Mouse (Mus musculus): ENCODE results near the gene Khsrp. TPM values are rescaled to one million over a fixed set of nuclear protein-coding genes. Genes with fewer than 3 reads are reported as not detected.
A peak's percentile ranks its signal among the peaks of the same experiment; 100 is the strongest.
"Not testable (repeated sequence)": the region's sequence is repeated elsewhere in the genome, so short reads cannot be mapped to it uniquely, and the experiment has no call there.

The Khsrp gene
- total RNA-seq (2021) = 100 to 1,000 TPM; 104 to 111 TPM
- long read RNA-seq, experiment 1, transcript Khsrp-201 (18 exons, 3,978 nt) = major isoform, 16 of 40 reads
- long read RNA-seq, experiment 1, partial matches to known transcripts = 6 of 40 reads
- long read RNA-seq, experiment 1, other reads (novel, unspliced or antisense) = 16 of 40 reads
- long read RNA-seq, experiment 2, transcript Khsrp-201 (18 exons, 3,978 nt) = major isoform, 15 of 50 reads
- long read RNA-seq, experiment 2, partial matches to known transcripts = 10 of 50 reads
- long read RNA-seq, experiment 2, other reads (novel, unspliced or antisense) = 24 of 50 reads

- peak in 1 of 2 experiments; percentile 39 for DNase-seq (ENCODE audit: low spot score in 2 of 2)
Observed at GRCm38 (mm10) chr17:57030931-57031660, at the start of gene Khsrp. Khsrp (minus strand) TSS chr17:57031522.

- no peak for DNase-seq (ENCODE audit: low spot score in 2 of 2)
Observed at GRCm38 (mm10) chr17:57079919-57080318, 48.6 kb upstream of the Khsrp start.

GRCm38 (mm10) chr17:57078336-57078735, 47.0 kb upstream of the Khsrp start, which contains the start of gene Dennd1c:
Dennd1c (minus strand) TSS chr17:57078514.
- no peak for DNase-seq (ENCODE audit: low spot score in 2 of 2)

GRCm38 (mm10) chr17:57076916-57077315, 45.6 kb upstream of the Khsrp start:
- no peak for DNase-seq (ENCODE audit: low spot score in 2 of 2)

- no peak for DNase-seq (ENCODE audit: low spot score in 2 of 2)
Observed at GRCm38 (mm10) chr17:57070699-57071098, 39.4 kb upstream of the Khsrp start.

GRCm38 (mm10) chr17:57070272-57070671, 39.0 kb upstream of the Khsrp start:
- DNase-seq (ENCODE audit: low spot score in 2 of 2) = no peak

- no peak for DNase-seq (ENCODE audit: low spot score in 2 of 2)
Observed at GRCm38 (mm10) chr17:57066908-57067307, 35.6 kb upstream of the Khsrp start.

- DNase-seq (ENCODE audit: low spot score in 2 of 2) = no peak
Observed at GRCm38 (mm10) chr17:57063031-57063430, 31.7 kb upstream of the Khsrp start.

GRCm38 (mm10) chr17:57062548-57062947, 31.2 kb upstream of the Khsrp start:
- no peak for DNase-seq (ENCODE audit: low spot score in 2 of 2)

GRCm38 (mm10) chr17:57062011-57062521, 30.7 kb upstream of the Khsrp start:
- DNase-seq (ENCODE audit: low spot score in 2 of 2) = no peak

GRCm38 (mm10) chr17:57061069-57061468, 29.7 kb upstream of the Khsrp start:
- no peak for DNase-seq (ENCODE audit: low spot score in 2 of 2)

- peak; percentile 96 to 97 for DNase-seq (ENCODE audit: low spot score in 2 of 2)
Observed at GRCm38 (mm10) chr17:57060231-57060801, 29.0 kb upstream of the Khsrp start.

GRCm38 (mm10) chr17:57059486-57059977, 28.2 kb upstream of the Khsrp start, which contains the start of gene Slc25a23:
Slc25a23 (minus strand) TSS chr17:57059863.
- DNase-seq (ENCODE audit: low spot score in 2 of 2) = peak; percentile 79 to 81

- DNase-seq (ENCODE audit: low spot score in 2 of 2) = peak; percentile 50 to 56
Observed at GRCm38 (mm10) chr17:57058891-57059485, 27.7 kb upstream of the Khsrp start, which contains the start of gene Crb3. Crb3 (plus strand) TSS chr17:57059105.

GRCm38 (mm10) chr17:57056246-57056645, 24.9 kb upstream of the Khsrp start:
- DNase-seq (ENCODE audit: low spot score in 2 of 2) = no peak

- not testable (repeated sequence) for DNase-seq (ENCODE audit: low spot score in 2 of 2)
Observed at GRCm38 (mm10) chr17:57051679-57052078, 20.4 kb upstream of the Khsrp start.

- DNase-seq (ENCODE audit: low spot score in 2 of 2) = peak in 1 of 2 experiments; percentile 49
Observed at GRCm38 (mm10) chr17:57048816-57049215, 17.5 kb upstream of the Khsrp start.

- DNase-seq (ENCODE audit: low spot score in 2 of 2) = no peak
Observed at GRCm38 (mm10) chr17:57047406-57047805, 16.1 kb upstream of the Khsrp start.

GRCm38 (mm10) chr17:57041554-57041953, 10.2 kb upstream of the Khsrp start, which contains the start of gene Slc25a41:
Slc25a41 (minus strand) TSS chr17:57041654.
- no peak for DNase-seq (ENCODE audit: low spot score in 2 of 2)

- DNase-seq (ENCODE audit: low spot score in 2 of 2) = no peak
Observed at GRCm38 (mm10) chr17:57038978-57039377, 7.7 kb upstream of the Khsrp start.

GRCm38 (mm10) chr17:57032854-57033253, 1.5 kb upstream of the Khsrp start:
- DNase-seq (ENCODE audit: low spot score in 2 of 2) = no peak

Data from layer of hippocampus, postnatal 14 days (tissue).